Mouse (Mus musculus) liver, adult 2 months (tissue): ENCODE results near the gene Sprr2h.

Experiments
- CTCF ChIP-seq: fragments of 200-500 bp; IDR thresholded peaks from 2 replicates; pipeline ENCODE4 v1.5.1; 2011; ENCODE audit warnings: low read depth, low read length, control low read depth
- POLR2A ChIP-seq: fragments of 200-500 bp; IDR thresholded peaks from 2 replicates; pipeline ENCODE4 v1.6.1; 2011; ENCODE audit warnings: low read length, control low read depth; ENCODE audit not compliant: insufficient read depth; ENCODE audit errors: extremely low read depth

GRCm38 (mm10) chr3:92361619-92362018 is 23.9 kb upstream of the Sprr2h start:
- TF ChIP-seq CTCF = no peak
- no peak for TF ChIP-seq POLR2A
